Mouse (Mus musculus) midbrain, postnatal 0 days (tissue): Measurements from ENCODE around the gene Ccr10. TPM values are rescaled to one million over a fixed set of nuclear protein-coding genes. Genes with fewer than 3 reads are reported as not detected.
A peak's percentile ranks its signal among the peaks of the same experiment; 100 is the strongest.
"Not testable (repeated sequence)": the region's sequence is repeated elsewhere in the genome, so short reads cannot be mapped to it uniquely, and the experiment has no call there.

Experiments used
- ATAC-seq: fragments of 200-750 bp; cut with Nextera tagmentation; 2 replicates; pipeline ENCODE4 v1.8.0; 2017; ENCODE audit warnings: moderate number of reproducible peaks, mild to moderate bottlenecking, moderate TSS enrichment, moderate library complexity; ENCODE audit not compliant: low FRiP score
- DNase-seq: peaks from one replicate; pipeline ENCODE4 v3.0.0-alpha.2; 2015; ENCODE audit warnings: low spot score
- H3K27ac ChIP-seq: fragments of 300-500 bp; sonication (generic); 2 replicates; pipeline ENCODE4 v1.5.1; 2014; ENCODE audit warnings: low read depth, mild to moderate bottlenecking, low read length, mixed read lengths
- H3K27me3 ChIP-seq: fragments of 300-500 bp; sonication (generic); 2 replicates; pipeline ENCODE4 v1.6.1; 2014; ENCODE audit warnings: low read length, control low read depth, mixed read lengths; ENCODE audit not compliant: insufficient read depth
- H3K36me3 ChIP-seq: fragments of 300-500 bp; sonication (generic); 2 replicates; pipeline ENCODE4 v1.6.1; 2014; ENCODE audit warnings: low read length, control low read depth, mixed read lengths; ENCODE audit not compliant: insufficient read depth
- H3K4me1 ChIP-seq: fragments of 300-500 bp; sonication (generic); 2 replicates; pipeline ENCODE4 v1.6.1; 2014; ENCODE audit warnings: mild to moderate bottlenecking, control low read depth, antibody characterized with exemption, low read length, mixed read lengths; ENCODE audit not compliant: insufficient read depth
- H3K4me2 ChIP-seq: fragments of 300-500 bp; sonication (generic); 2 replicates; pipeline ENCODE4 v1.6.1; 2014; ENCODE audit warnings: low read depth, mild to moderate bottlenecking, low read length, mixed read lengths; ENCODE audit not compliant: poor library complexity, severe bottlenecking
- H3K4me3 ChIP-seq: fragments of 300-500 bp; sonication (generic); 2 replicates; pipeline ENCODE4 v1.5.1; 2014; ENCODE audit warnings: low read depth, mild to moderate bottlenecking, low read length, moderate library complexity
- H3K9ac ChIP-seq: fragments of 300-500 bp; sonication (generic); replicated peaks from 2 replicates; pipeline ENCODE4 v1.6.1; 2014; ENCODE audit warnings: mild to moderate bottlenecking, low read length, moderate library complexity, mixed read lengths; ENCODE audit not compliant: poor library complexity, severe bottlenecking
- H3K9me3 ChIP-seq: fragments of 300-500 bp; sonication (generic); 2 replicates; pipeline ENCODE4 v1.6.1; 2016; ENCODE audit warnings: low read length, control low read depth
- CTCF ChIP-seq: IDR thresholded peaks from 2 replicates; pipeline ENCODE4 v1.5.1; 2016; ENCODE audit warnings: antibody characterized with exemption, mild to moderate bottlenecking
- WGBS: fragments of 180-500 bp; shearing (Covaris S2); extraction: QIAGEN DNeasy Blood & Tissue Kit; methylation state at CpG from one replicate; pipeline ENCODE4 v1.1.7; 2014; 5-methylcytosine and 5-hydroxymethylcytosine counted together
- polyA plus RNA-seq: library from polyadenylated mRNA; unstranded; fragments of >200 nt; fragmentation: Nextera tagmentation; extraction: Ambion mirVana; gene quantifications from 2 replicates; pipeline ENCODE4 v1.2.1, GENCODE M21; 2015
- total RNA-seq: library from RNA; depleted of rRNA; stranded (reverse); fragments of >200 nt; gene quantifications from 2 replicates; pipeline ENCODE4 v1.2.3, GENCODE M21; 2014

Ccr10 gene
- total and polyA plus RNA-seq, 2 experiments from 2014 or later = 0.83 to 1.4 TPM

GRCm38 (mm10) chr11:101131701-101132100 lies 43.5 kb downstream of the Ccr10 start:
- H3K27me3 ChIP-seq = no peaks in the 10 kb centered on the region
- H3K27ac ChIP-seq = no peak overlapping the region
- H3K4me3 ChIP-seq = no peak overlapping the region
- H3K36me3 ChIP-seq = no peaks in the 10 kb centered on the region; the same call in 1 of the 2 replicates
- ATAC-seq (no peak), DNase-seq (peak; percentile 62)
- WGBS = 87% methylated on average over 6 of the region's 6 CpGs
- H3K4me2 ChIP-seq = no peak overlapping the region
- TF ChIP-seq CTCF = peak; percentile 57
- H3K4me1 ChIP-seq = no peaks in the 10 kb centered on the region
- no peaks in the 10 kb centered on the region for H3K9me3 ChIP-seq
- H3K9ac ChIP-seq = no peak overlapping the region

GRCm38 (mm10) chr11:101131187-101131586 lies 44.1 kb downstream of the Ccr10 start:
- no peak for TF ChIP-seq CTCF
- ATAC-seq (no peak), DNase-seq (no peak)
- H3K4me2 ChIP-seq = no peak overlapping the region
- no peak overlapping the region for H3K27ac ChIP-seq
- no peak overlapping the region for H3K4me3 ChIP-seq
- H3K36me3 ChIP-seq = peaks cover 5% of the 10 kb centered on the region
- no peaks in the 10 kb centered on the region for H3K9me3 ChIP-seq
- no peaks in the 10 kb centered on the region for H3K27me3 ChIP-seq
- WGBS = 91% methylated on average over 2 of the region's 2 CpGs
- no peak overlapping the region for H3K9ac ChIP-seq
- no peaks in the 10 kb centered on the region for H3K4me1 ChIP-seq

GRCm38 (mm10) chr11:101130056-101130756 lies 45.0 kb downstream of the Ccr10 start:
- 55% methylated on average over 18 of the region's 18 CpGs for WGBS
- no peaks in the 10 kb centered on the region for H3K4me1 ChIP-seq
- H3K36me3 ChIP-seq = peaks cover 9% of the 10 kb centered on the region
- H3K27ac ChIP-seq = no peak overlapping the region
- TF ChIP-seq CTCF = no peak
- H3K9me3 ChIP-seq = no peaks in the 10 kb centered on the region
- DNase-seq = no peak
- H3K27me3 ChIP-seq = no peaks in the 10 kb centered on the region
- no peak overlapping the region for H3K4me3 ChIP-seq
- no peak overlapping the region for H3K4me2 ChIP-seq
- ATAC-seq = no peak
- no peak overlapping the region for H3K9ac ChIP-seq

GRCm38 (mm10) chr11:101128996-101129577 lies 46.2 kb downstream of the Ccr10 start:
- Histone ChIP-seq H3K4me2 (no peak overlapping the region), H3K4me3 (no peak overlapping the region), H3K9me3 (no peaks in the 10 kb centered on the region), H3K9ac (no peak overlapping the region), H3K4me1 (no peaks in the 10 kb centered on the region), H3K27ac (no peak overlapping the region), H3K27me3 (no peaks in the 10 kb centered on the region), H3K36me3 (peaks cover 9% of the 10 kb centered on the region)
- WGBS = 82% methylated on average over 11 of the region's 11 CpGs
- DNase-seq (no peak), ATAC-seq (no peak)
- TF ChIP-seq CTCF = no peak

GRCm38 (mm10) chr11:101127075-101127474 lies 48.2 kb downstream of the Ccr10 start:
- Histone ChIP-seq H3K4me1 (no peaks in the 10 kb centered on the region), H3K9me3 (no peaks in the 10 kb centered on the region), H3K27ac (no peak overlapping the region), H3K4me3 (no peak overlapping the region), H3K36me3 (peaks cover 16% of the 10 kb centered on the region), H3K4me2 (no peak overlapping the region), H3K9ac (no peak overlapping the region), H3K27me3 (no peaks in the 10 kb centered on the region)
- 88% methylated on average over 1 of the region's 1 CpGs for WGBS
- DNase-seq (no peak), ATAC-seq (no peak)
- peak; percentile 34 for TF ChIP-seq CTCF

GRCm38 (mm10) chr11:101125008-101125407 lies 50.2 kb downstream of the Ccr10 start:
- H3K4me3 ChIP-seq, H3K27me3 ChIP-seq, ATAC-seq, H3K4me1 ChIP-seq, H3K9ac ChIP-seq, H3K9me3 ChIP-seq, DNase-seq, H3K27ac ChIP-seq, H3K4me2 ChIP-seq: not testable (repeated sequence)
- H3K36me3 ChIP-seq = peaks cover 16% of the 10 kb centered on the region
- 93% methylated on average over 6 of the region's 9 CpGs for WGBS

GRCm38 (mm10) chr11:101124494-101124893 lies 50.7 kb downstream of the Ccr10 start:
- DNase-seq, H3K4me1 ChIP-seq, H3K9me3 ChIP-seq, H3K27ac ChIP-seq, ATAC-seq, H3K4me2 ChIP-seq, H3K4me3 ChIP-seq, H3K27me3 ChIP-seq, H3K9ac ChIP-seq: not testable (repeated sequence)
- peaks cover 16% of the 10 kb centered on the region for H3K36me3 ChIP-seq
- 98% methylated on average over 8 of the region's 8 CpGs for WGBS
